Mouse (Mus musculus) heart, postnatal 0 days (tissue): ENCODE measurements around the gene Nefh.

Experiments used
- CTCF ChIP-seq: IDR thresholded peaks from 2 replicates; pipeline ENCODE4 v1.5.1; 2016; ENCODE audit warnings: antibody characterized with exemption, control low read depth, low read depth
- EP300 ChIP-seq: IDR thresholded peaks from 2 replicates; pipeline ENCODE4 v1.6.1; 2016; ENCODE audit warnings: antibody characterized with exemption, low read depth

GRCm38 (mm10) chr11:4948792-4949191 is 928 bp upstream of the Nefh start:
- TF ChIP-seq EP300 (no peak), CTCF (no peak)
